Mouse (Mus musculus) ES-Bruce4 (cell line): ENCODE data around the gene Fhl4. TPM values are rescaled to one million over a fixed set of nuclear protein-coding genes. Genes with fewer than 3 reads are reported as not detected.

Experiments used
- H3K27ac ChIP-seq: 2 replicates; pipeline ENCODE4 v1.5.1; 2012; ENCODE audit warnings: low read length, inconsistent platforms; ENCODE audit not compliant: insufficient read depth
- H3K27me3 ChIP-seq: 2 replicates; pipeline ENCODE4 v1.6.1; 2012; ENCODE audit warnings: mild to moderate bottlenecking, low read length, inconsistent platforms; ENCODE audit not compliant: control insufficient read depth, poor library complexity, insufficient read depth, severe bottlenecking
- H3K36me3 ChIP-seq: 2 replicates; pipeline ENCODE4 v1.6.1; 2012; ENCODE audit warnings: inconsistent platforms, mild to moderate bottlenecking, low read length, moderate library complexity; ENCODE audit not compliant: control insufficient read depth, poor library complexity, insufficient read depth, severe bottlenecking
- H3K4me1 ChIP-seq: one replicate; pipeline ENCODE4 v1.8.1; 2011; ENCODE audit warnings: low read length; ENCODE audit not compliant: control insufficient read depth, insufficient read depth
- H3K4me3 ChIP-seq: 2 replicates; pipeline ENCODE4 v1.5.1; 2011; ENCODE audit warnings: low read depth, mild to moderate bottlenecking, low read length
- H3K9ac ChIP-seq: 2 replicates; pipeline ENCODE4 v1.6.1; 2012; ENCODE audit warnings: low read depth, mild to moderate bottlenecking, inconsistent platforms; ENCODE audit not compliant: poor library complexity, severe bottlenecking
- H3K9me3 ChIP-seq: replicated peaks from 2 replicates; pipeline ENCODE4 v1.6.1; 2012; ENCODE audit warnings: mild to moderate bottlenecking, low read length, inconsistent platforms; ENCODE audit not compliant: control insufficient read depth, poor library complexity, insufficient read depth, severe bottlenecking
- CTCF ChIP-seq: IDR thresholded peaks from one replicate; pipeline ENCODE4 v1.8.1; 2011; ENCODE audit warnings: low read depth, low read length
- EP300 ChIP-seq: IDR thresholded peaks from 2 replicates; pipeline ENCODE4 v1.6.1; 2011; ENCODE audit warnings: low read depth, low read length; ENCODE audit not compliant: insufficient read depth
- POLR2A ChIP-seq: IDR thresholded peaks from one replicate; pipeline ENCODE4 v1.8.1; 2011; ENCODE audit warnings: low read length; ENCODE audit not compliant: insufficient read depth
- polyA plus RNA-seq: library from polyadenylated mRNA; stranded (reverse); fragments of >200 nt; gene quantifications from 2 replicates; pipeline ENCODE4 v1.2.4, GENCODE M21; 2011; ENCODE audit warnings: low read depth; ENCODE audit not compliant: missing spikeins, insufficient read depth, insufficient read length

Fhl4 gene
- polyA plus RNA-seq: 0.96 and 2.0 TPM in 2 replicates

DNA sequence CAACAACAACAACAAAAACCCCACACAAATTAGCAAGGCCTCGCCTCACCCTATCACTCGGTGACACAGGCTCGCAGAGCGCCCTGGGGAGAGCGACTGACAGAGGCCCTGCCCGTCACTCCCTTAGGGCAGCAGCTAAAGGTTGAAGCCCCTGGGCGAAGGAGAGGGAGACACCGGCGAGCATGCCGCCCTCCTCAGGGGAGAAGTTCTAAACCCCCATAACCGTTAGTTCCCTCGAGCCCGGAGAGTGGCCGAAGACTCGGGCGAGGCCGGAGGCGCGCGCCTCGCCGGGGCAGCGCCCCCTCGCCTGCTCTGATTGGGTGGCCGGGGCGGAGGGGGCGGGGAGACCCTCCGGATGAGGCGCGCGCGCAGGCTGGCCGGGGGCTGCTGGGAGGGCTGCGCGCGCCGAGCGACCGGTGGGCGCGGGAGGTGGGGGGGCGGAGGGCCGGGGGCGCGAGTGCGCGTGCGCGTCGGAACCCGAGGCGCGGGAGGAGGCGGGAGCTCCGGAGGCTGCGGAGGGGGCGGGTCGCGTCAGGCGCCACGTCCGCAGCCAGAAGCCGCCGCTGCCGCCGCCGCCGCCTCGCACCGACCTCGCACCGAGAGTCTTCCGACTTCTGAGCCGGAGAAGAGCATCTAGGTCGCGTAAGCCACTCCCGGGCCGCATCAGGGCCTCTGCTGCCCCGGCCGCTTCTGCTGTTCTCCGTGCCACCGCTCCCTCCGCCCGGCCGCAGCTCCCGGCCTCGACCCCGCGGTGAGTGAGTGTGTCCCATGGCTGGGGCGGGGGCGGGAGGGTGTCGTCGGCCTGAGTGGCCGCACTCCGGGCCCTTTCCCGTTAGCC, at the start of gene Fhl4, which contains the start of gene Tmem263:
Gene Fhl4 (minus strand): TSS at position 249 of the 838 bp plus-strand sequence.
Gene Tmem263 (plus strand): TSS at position 381 of the 838 bp plus-strand sequence.
- Histone ChIP-seq H3K4me3 (peak within 1 kb of the TSS; percentile 91), H3K27ac (peak within 1 kb of the TSS; percentile 54), H3K27me3 (no peaks in the 10 kb centered on the region), H3K4me1 (no peaks in the 10 kb centered on the region), H3K9me3 (no peaks in the 10 kb centered on the region), H3K9ac (peak within 1 kb of the TSS; percentile 94), H3K36me3 (no peaks in the 10 kb centered on the region)
- TF ChIP-seq EP300 (no peak), CTCF (no peak), POLR2A (no peak)

- H3K9me3 ChIP-seq: no peaks in the 10 kb centered on the region
- H3K9ac ChIP-seq: no peak overlapping the region
- H3K36me3 ChIP-seq: peaks cover 17% of the 10 kb centered on the region
- no peak for TF ChIP-seq EP300
- TF ChIP-seq POLR2A: no peak
- TF ChIP-seq CTCF: no peak
- H3K4me3 ChIP-seq: no peak overlapping the region
- no peak overlapping the region for H3K27ac ChIP-seq
- no peaks in the 10 kb centered on the region for H3K27me3 ChIP-seq
- H3K4me1 ChIP-seq: no peaks in the 10 kb centered on the region
Observed at GRCm38 (mm10) chr10:85149226-85149625, 46.9 kb upstream of the Fhl4 start.

- H3K9ac ChIP-seq: no peak overlapping the region
- no peaks in the 10 kb centered on the region for H3K9me3 ChIP-seq
- no peak overlapping the region for H3K27ac ChIP-seq
- peaks cover 13% of the 10 kb centered on the region for H3K36me3 ChIP-seq
- no peaks in the 10 kb centered on the region for H3K27me3 ChIP-seq
- TF ChIP-seq POLR2A (no peak), CTCF (no peak), EP300 (no peak)
- no peak overlapping the region for H3K4me3 ChIP-seq
- no peaks in the 10 kb centered on the region for H3K4me1 ChIP-seq
Observed at GRCm38 (mm10) chr10:85146282-85146681, 44.0 kb upstream of the Fhl4 start.

DNA sequence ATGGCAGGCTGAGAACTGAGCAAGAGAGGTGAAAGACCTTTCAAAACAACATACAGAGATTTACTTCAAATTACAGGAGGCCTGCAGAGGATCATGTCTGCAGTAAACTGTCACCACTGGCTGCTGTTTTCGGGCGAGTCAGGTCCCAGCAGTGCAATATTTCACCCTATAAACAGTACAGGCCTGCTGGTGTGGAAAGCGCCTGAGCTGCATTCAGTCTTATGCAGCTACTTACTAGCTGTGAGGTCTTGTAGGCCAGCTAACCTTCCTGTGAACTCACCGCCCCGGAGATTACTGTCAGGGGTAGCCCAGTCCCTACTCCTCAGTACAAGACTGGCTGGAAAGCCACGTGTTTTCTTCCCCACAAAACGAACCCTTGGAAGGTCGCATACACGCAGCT, 39.2 kb upstream of the Fhl4 start:
- Histone ChIP-seq H3K27ac (no peak overlapping the region), H3K4me3 (no peak overlapping the region), H3K9me3 (no peaks in the 10 kb centered on the region), H3K27me3 (no peaks in the 10 kb centered on the region), H3K36me3 (peaks cover 7% of the 10 kb centered on the region; the same call in 1 of the 2 replicates), H3K4me1 (no peaks in the 10 kb centered on the region), H3K9ac (no peak overlapping the region)
- TF ChIP-seq CTCF: no peak
- no peak for TF ChIP-seq POLR2A
- TF ChIP-seq EP300: no peak

- Histone ChIP-seq H3K27ac (no peak overlapping the region), H3K9me3 (no peaks in the 10 kb centered on the region), H3K9ac (no peak overlapping the region), H3K4me3 (no peak overlapping the region), H3K36me3 (no peaks in the 10 kb centered on the region), H3K4me1 (no peaks in the 10 kb centered on the region), H3K27me3 (no peaks in the 10 kb centered on the region)
- TF ChIP-seq CTCF: no peak
- TF ChIP-seq POLR2A: no peak
- TF ChIP-seq EP300: no peak
Observed at GRCm38 (mm10) chr10:85136573-85136972, 34.3 kb upstream of the Fhl4 start.

DNA sequence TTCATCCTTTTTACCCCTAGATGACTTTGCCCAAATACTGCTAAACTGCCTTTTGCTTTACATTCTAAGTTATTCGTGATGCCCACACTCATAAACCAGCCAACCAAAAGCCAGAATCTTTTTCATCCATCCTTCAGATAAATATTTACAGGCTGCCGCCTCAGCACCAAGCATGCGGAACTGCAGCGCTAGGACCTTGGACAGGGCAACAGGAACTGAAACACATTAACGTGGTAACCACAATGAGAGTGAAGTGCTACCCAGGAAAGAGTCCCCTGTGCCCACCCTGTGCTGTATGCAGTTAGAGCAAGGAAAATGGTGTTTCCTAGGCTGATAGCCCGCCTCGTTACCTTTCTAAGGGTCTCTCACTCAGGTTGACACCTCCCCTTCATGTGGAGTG, 26.2 kb upstream of the Fhl4 start:
- no peak overlapping the region for H3K27ac ChIP-seq
- no peak overlapping the region for H3K9ac ChIP-seq

More for the DNA sequence above, 26.2 kb upstream of the Fhl4 start:
- Histone ChIP-seq H3K27me3 (no peaks in the 10 kb centered on the region), H3K36me3 (no peaks in the 10 kb centered on the region), H3K4me1 (no peaks in the 10 kb centered on the region), H3K9me3 (no peaks in the 10 kb centered on the region), H3K4me3 (no peak overlapping the region)
- TF ChIP-seq POLR2A: no peak
- TF ChIP-seq EP300: no peak
- no peak for TF ChIP-seq CTCF
